Mouse (Mus musculus): ENCODE results near the gene 2310057N15Rik. TPM values are rescaled to one million over a fixed set of nuclear protein-coding genes. Genes with fewer than 3 reads are reported as not detected.

The 2310057N15Rik gene
- polyA plus RNA-seq, 1 experiment from 2014 or later = not detected

DNA sequence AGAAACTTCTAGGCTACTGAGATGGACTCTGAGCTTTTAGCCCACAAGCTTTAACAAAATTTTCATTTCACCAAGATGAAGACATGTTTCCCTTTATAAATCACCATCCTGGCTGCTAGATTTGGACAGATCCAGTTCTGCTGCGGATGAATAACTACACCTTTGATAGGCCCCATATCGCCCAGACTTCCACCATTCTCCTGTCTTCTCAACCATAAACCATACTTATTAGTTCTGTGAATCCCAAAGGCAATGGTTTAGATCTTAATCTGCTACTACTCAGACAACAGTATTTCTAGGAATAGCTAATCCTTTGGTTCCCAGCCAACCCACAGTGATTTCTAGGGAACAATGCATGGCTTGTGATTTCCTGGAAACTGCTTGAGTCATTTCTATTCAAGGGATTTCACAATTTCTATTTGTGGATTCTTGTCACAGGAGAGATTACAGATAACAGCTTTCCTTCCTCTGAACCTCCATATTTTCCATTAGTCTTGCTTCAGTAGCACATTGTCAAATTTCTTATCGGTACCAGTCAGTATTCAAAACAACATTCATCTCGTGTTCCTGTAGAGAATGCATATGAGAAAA is 29.2 kb downstream of the 2310057N15Rik start:
- no peaks in the 10 kb centered on the region for H3K9me3 ChIP-seq (ENCODE audit: control insufficient read depth, low read length)
- no peak overlapping the region for H3K27ac ChIP-seq (ENCODE audit: low read depth, low read length)
- no peak overlapping the region for H3K9ac ChIP-seq (ENCODE audit: low read depth, low read length)
- no peaks in the 10 kb centered on the region for H3K27me3 ChIP-seq (ENCODE audit: control insufficient read depth, insufficient read depth, low read length)
- no peaks in the 10 kb centered on the region for H3K4me1 ChIP-seq (ENCODE audit: control insufficient read depth, insufficient read depth, low read length)
- H3K4me2 ChIP-seq (replicated peaks; ENCODE audit: low read depth, low read length) = no peak overlapping the region
- WGBS = 57% methylated on average over 4 of the region's 4 CpGs
- ATAC-seq (ENCODE audit: low FRiP score, low TSS enrichment) = peak; percentile 28; the same call in 1 of the 2 replicates
- H3K4me3 ChIP-seq (ENCODE audit: low read length) = no peak overlapping the region
- H3K36me3 ChIP-seq (ENCODE audit: control insufficient read depth, insufficient read depth, low read length) = no peaks in the 10 kb centered on the region

DNA sequence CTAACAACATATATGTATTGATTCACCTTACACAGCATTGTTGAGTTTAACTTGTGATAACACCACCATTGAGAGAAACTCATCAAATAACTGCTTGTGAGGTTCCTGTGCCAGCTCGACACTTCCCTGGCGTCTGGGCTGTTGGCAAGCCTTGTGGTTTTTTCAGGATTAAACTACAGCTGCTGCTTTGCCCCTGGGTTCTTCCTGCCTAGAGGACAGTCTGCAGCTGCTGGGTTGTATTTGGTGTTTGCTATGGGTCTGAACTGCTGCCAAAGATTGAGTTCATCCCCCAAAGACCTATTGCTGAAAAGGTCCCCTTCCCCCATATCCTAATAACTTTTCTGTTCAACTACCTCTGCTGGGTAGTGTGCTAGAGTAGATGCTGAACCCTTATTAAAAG is 38.6 kb downstream of the 2310057N15Rik start:
- H3K4me1 ChIP-seq (ENCODE audit: control insufficient read depth, insufficient read depth, low read length) = no peaks in the 10 kb centered on the region

DNA sequence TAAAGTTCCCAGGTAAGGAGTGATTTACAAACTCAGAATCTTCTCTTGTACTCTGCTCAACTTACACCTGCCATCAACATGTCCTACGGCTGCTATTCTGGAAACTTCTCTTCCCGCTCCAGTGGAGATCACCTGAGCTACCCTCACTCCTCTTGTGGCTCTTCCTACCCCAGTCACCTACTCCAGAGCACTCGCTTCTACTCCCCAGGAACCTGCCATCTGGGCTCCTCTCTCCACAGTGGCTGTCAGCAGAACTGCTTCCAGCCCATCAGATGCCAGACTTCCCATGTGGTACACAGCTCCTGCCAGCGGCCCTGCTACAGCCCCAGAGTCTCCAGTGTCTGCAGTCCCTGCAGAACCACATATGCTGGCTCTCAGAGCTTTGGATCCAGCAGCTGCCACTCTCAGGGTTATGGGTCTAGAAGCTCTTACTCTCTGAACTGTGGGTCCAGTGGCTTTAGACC is 45.2 kb downstream of the 2310057N15Rik start, which contains the start of gene Krtap13-1:
Gene Krtap13-1, plus strand, starts transcription at position 51 of the 464 bp plus-strand sequence.
- Histone ChIP-seq H3K9ac (ENCODE audit: low read depth, low read length) (no peak within 1 kb of the TSS), H3K4me2 (replicated peaks; ENCODE audit: low read depth, low read length) (no peak within 1 kb of the TSS), H3K4me3 (ENCODE audit: low read length) (no peak within 1 kb of the TSS), H3K27ac (ENCODE audit: low read depth, low read length) (no peak within 1 kb of the TSS), H3K36me3 (ENCODE audit: control insufficient read depth, insufficient read depth, low read length) (no peaks in the 10 kb centered on the region), H3K4me1 (ENCODE audit: control insufficient read depth, insufficient read depth, low read length) (no peaks in the 10 kb centered on the region), H3K9me3 (ENCODE audit: control insufficient read depth, low read length) (no peaks in the 10 kb centered on the region), H3K27me3 (ENCODE audit: control insufficient read depth, insufficient read depth, low read length) (no peaks in the 10 kb centered on the region)
- WGBS = 80% methylated on average over 4 of the region's 4 CpGs
- ATAC-seq (ENCODE audit: low FRiP score, low TSS enrichment) = no peak

More for the DNA sequence above, 38.6 kb downstream of the 2310057N15Rik start:
- 69% methylated on average over 2 of the region's 2 CpGs for WGBS
- Histone ChIP-seq H3K9me3 (ENCODE audit: control insufficient read depth, low read length) (no peaks in the 10 kb centered on the region), H3K27me3 (ENCODE audit: control insufficient read depth, insufficient read depth, low read length) (no peaks in the 10 kb centered on the region), H3K9ac (ENCODE audit: low read depth, low read length) (no peak overlapping the region), H3K36me3 (ENCODE audit: control insufficient read depth, insufficient read depth, low read length) (no peaks in the 10 kb centered on the region), H3K4me2 (replicated peaks; ENCODE audit: low read depth, low read length) (no peak overlapping the region), H3K27ac (ENCODE audit: low read depth, low read length) (no peak overlapping the region), H3K4me3 (ENCODE audit: low read length) (no peak overlapping the region)
- no peak for ATAC-seq (ENCODE audit: low FRiP score, low TSS enrichment)

Other genes with a start within 250 kb of the 2310057N15Rik start
- gene Cldn8, start 211.0 kb downstream of the 2310057N15Rik start, polyA plus RNA-seq (2014; fragmentation: Nextera tagmentation; extraction: Ambion mirVana) = 85.1 and 98.7 TPM in 2 replicates
- gene Krtap24-1, start 161.9 kb downstream of the 2310057N15Rik start, polyA plus RNA-seq (2014; fragmentation: Nextera tagmentation; extraction: Ambion mirVana) = not detected in 2 replicates
- gene 2310079G19Rik, start 146.5 kb downstream of the 2310057N15Rik start, polyA plus RNA-seq (2014; fragmentation: Nextera tagmentation; extraction: Ambion mirVana) = not detected in 2 replicates
- gene Krtap26-1, start 126.4 kb downstream of the 2310057N15Rik start, polyA plus RNA-seq (2014; fragmentation: Nextera tagmentation; extraction: Ambion mirVana) = not detected in 2 replicates
- not detected in 2 replicates for gene Krtap27-1, start 102.5 kb downstream of the 2310057N15Rik start, polyA plus RNA-seq (2014; fragmentation: Nextera tagmentation; extraction: Ambion mirVana)
- not detected in 2 replicates for gene 2310061N02Rik, start 66.2 kb downstream of the 2310057N15Rik start, polyA plus RNA-seq (2014; fragmentation: Nextera tagmentation; extraction: Ambion mirVana)
- gene Krtap13-1, start 45.3 kb downstream of the 2310057N15Rik start, polyA plus RNA-seq (2014; fragmentation: Nextera tagmentation; extraction: Ambion mirVana) = not detected in 2 replicates
- gene Krtap13, start 22.6 kb downstream of the 2310057N15Rik start, polyA plus RNA-seq (2014; fragmentation: Nextera tagmentation; extraction: Ambion mirVana) = not detected in 2 replicates
- not detected in 2 replicates for gene 2310034C09Rik, start 15.4 kb downstream of the 2310057N15Rik start, polyA plus RNA-seq (2014; fragmentation: Nextera tagmentation; extraction: Ambion mirVana)
- gene Gm5965, start 3.7 kb upstream of the 2310057N15Rik start, polyA plus RNA-seq (2014; fragmentation: Nextera tagmentation; extraction: Ambion mirVana) = not detected in 2 replicates
- not detected in 2 replicates for gene Gm20741, start 38.0 kb upstream of the 2310057N15Rik start, polyA plus RNA-seq (2014; fragmentation: Nextera tagmentation; extraction: Ambion mirVana)
- gene Krtap15, start 46.0 kb upstream of the 2310057N15Rik start, polyA plus RNA-seq (2014; fragmentation: Nextera tagmentation; extraction: Ambion mirVana) = not detected in 2 replicates
- gene Krtap14, start 51.9 kb upstream of the 2310057N15Rik start, polyA plus RNA-seq (2014; fragmentation: Nextera tagmentation; extraction: Ambion mirVana) = not detected in 2 replicates
- not detected in 2 replicates for gene Krtap19-1, start 95.2 kb upstream of the 2310057N15Rik start, polyA plus RNA-seq (2014; fragmentation: Nextera tagmentation; extraction: Ambion mirVana)
- not detected in 2 replicates for gene Krtap19-2, start 100.1 kb upstream of the 2310057N15Rik start, polyA plus RNA-seq (2014; fragmentation: Nextera tagmentation; extraction: Ambion mirVana)
- not detected in 2 replicates for gene Krtap19-3, start 103.8 kb upstream of the 2310057N15Rik start, polyA plus RNA-seq (2014; fragmentation: Nextera tagmentation; extraction: Ambion mirVana)
- gene Krtap19-4, start 110.9 kb upstream of the 2310057N15Rik start, polyA plus RNA-seq (2014; fragmentation: Nextera tagmentation; extraction: Ambion mirVana) = not detected in 2 replicates
- gene Krtap19-5, start 122.3 kb upstream of the 2310057N15Rik start, polyA plus RNA-seq (2014; fragmentation: Nextera tagmentation; extraction: Ambion mirVana) = not detected in 2 replicates
- gene Krtap19-9b, start 158.1 kb upstream of the 2310057N15Rik start, polyA plus RNA-seq (2014; fragmentation: Nextera tagmentation; extraction: Ambion mirVana) = not detected in 2 replicates
- not detected in 2 replicates for gene Krtap16-3, start 188.7 kb upstream of the 2310057N15Rik start, polyA plus RNA-seq (2014; fragmentation: Nextera tagmentation; extraction: Ambion mirVana)
- gene Krtap22-2, start 236.6 kb upstream of the 2310057N15Rik start, polyA plus RNA-seq (2014; fragmentation: Nextera tagmentation; extraction: Ambion mirVana) = not detected in 2 replicates
- gene Gm10229, start 241.1 kb upstream of the 2310057N15Rik start, polyA plus RNA-seq (2014; fragmentation: Nextera tagmentation; extraction: Ambion mirVana) = not detected in 2 replicates